Mouse (Mus musculus) heart, adult 2 months (tissue): ENCODE measurements around the gene Igf2bp2.

Source experiments
- CTCF ChIP-seq: fragments of 200-600 bp; IDR thresholded peaks from 2 replicates; pipeline ENCODE4 v1.8.1; 2022; ENCODE audit warnings: antibody characterized with exemption, mild to moderate bottlenecking, moderate library complexity
- EP300 ChIP-seq: fragments of 200-500 bp; IDR thresholded peaks from 2 replicates; pipeline ENCODE4 v1.6.1; 2011; ENCODE audit warnings: low read depth, low read length, control low read depth; ENCODE audit not compliant: insufficient read depth
- POLR2A ChIP-seq: fragments of 200-500 bp; IDR thresholded peaks from 2 replicates; pipeline ENCODE4 v1.6.1; 2011; ENCODE audit warnings: mild to moderate bottlenecking, low read depth, low read length, control low read depth; ENCODE audit not compliant: insufficient read depth

DNA sequence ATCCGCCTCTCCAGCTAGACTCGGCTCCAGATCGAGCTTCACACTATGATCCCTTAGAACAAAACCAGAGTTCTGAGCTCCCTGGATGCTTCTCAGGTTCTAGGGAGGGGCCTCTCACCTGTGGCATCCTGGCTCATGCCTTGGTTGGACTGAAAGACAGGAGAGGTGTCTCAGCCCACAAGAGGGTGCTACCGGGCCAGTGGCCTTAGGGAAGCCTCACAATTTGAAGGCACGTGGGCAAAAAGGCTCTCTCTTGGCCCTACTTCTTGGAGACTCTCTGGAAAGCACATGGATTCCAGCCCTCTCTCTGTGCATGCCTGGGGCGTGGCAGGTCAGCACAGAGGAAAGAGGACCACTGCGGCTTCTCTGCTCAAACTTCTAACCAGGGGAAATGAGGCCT lies 91.7 kb downstream of the Igf2bp2 start:
- peak; percentile 29; the same call in 1 of the 2 replicates for TF ChIP-seq CTCF
- TF ChIP-seq POLR2A: no peak
- no peak for TF ChIP-seq EP300
